Mouse (Mus musculus): ENCODE results near the gene Fndc3a. TPM values are rescaled to one million over a fixed set of nuclear protein-coding genes. Genes with fewer than 3 reads are reported as not detected.

Fndc3a gene
- polyA plus RNA-seq, 1 experiment from 2014 or later, result 48.1 TPM

DNA sequence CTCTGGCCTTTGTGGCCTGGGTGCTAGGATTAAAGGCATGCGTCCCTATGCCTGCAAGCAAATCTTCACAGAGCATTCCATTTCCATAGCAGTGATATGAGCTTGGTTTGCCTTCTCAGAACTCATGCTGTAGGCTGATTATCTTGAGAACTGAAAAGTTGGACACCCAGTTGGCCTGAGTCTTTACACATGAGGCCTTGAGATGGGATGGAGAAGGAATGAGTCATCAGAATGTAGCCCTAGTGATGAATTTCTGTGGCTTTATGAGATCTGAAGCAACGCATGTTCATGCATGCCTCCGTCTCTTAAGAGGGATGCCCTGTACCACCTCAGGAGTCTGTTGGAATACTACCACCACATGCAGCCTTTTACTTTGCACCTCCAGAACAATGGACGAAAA is 6.4 kb upstream of the Fndc3a start:
- no peak overlapping the region for H3K4me3 ChIP-seq
- WGBS, result 87% methylated on average over 4 of the region's 4 CpGs

DNA sequence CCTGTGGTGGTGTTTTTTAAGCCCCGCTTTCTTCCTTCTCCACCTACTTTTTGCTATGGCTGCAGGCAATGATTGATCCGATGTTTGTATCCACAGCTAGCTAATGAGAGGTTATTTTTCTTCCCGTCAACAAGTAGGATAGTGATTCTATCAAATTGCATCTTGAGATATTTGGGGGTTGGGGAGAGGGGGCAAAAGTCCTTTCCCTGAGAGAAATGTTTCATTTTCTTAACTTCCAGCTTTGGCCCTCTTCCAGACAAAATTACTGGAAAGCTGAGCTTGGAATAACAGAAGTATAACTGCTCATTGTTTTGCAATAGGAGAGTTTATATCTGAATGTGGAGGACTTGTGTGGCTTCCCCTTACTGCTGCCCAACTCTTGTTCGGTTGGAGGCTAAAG is 1.3 kb upstream of the Fndc3a start:
- Histone ChIP-seq H3K4me3 (peak overlapping the region; percentile 85; the same call in 1 of the 2 replicates), H3K4me2 (peak overlapping the region; percentile 82), H3K9me3 (no peaks in the 10 kb centered on the region), H3K9ac (no peak overlapping the region), H3K27ac (no peak overlapping the region), H3K36me3 (no peaks in the 10 kb centered on the region), H3K4me1 (peaks cover 5% of the 10 kb centered on the region; the same call in 1 of the 2 replicates), H3K27me3 (peaks cover 8% of the 10 kb centered on the region)
- no peak for ATAC-seq (ENCODE audit: insufficient number of reproducible peaks, insufficient read depth, low FRiP score, low TSS enrichment, low read depth)
- 23% methylated on average over 4 of the region's 4 CpGs for WGBS

More for the DNA sequence above, 6.4 kb upstream of the Fndc3a start:
- no peak overlapping the region for H3K9ac ChIP-seq
- H3K4me1 ChIP-seq, result no peaks in the 10 kb centered on the region
- H3K27ac ChIP-seq, result no peak overlapping the region
- no peaks in the 10 kb centered on the region for H3K9me3 ChIP-seq
- no peaks in the 10 kb centered on the region for H3K36me3 ChIP-seq
- H3K27me3 ChIP-seq, result peaks cover 8% of the 10 kb centered on the region
- no peak for ATAC-seq (ENCODE audit: insufficient number of reproducible peaks, insufficient read depth, low FRiP score, low TSS enrichment, low read depth)
- H3K4me2 ChIP-seq, result no peak overlapping the region

DNA sequence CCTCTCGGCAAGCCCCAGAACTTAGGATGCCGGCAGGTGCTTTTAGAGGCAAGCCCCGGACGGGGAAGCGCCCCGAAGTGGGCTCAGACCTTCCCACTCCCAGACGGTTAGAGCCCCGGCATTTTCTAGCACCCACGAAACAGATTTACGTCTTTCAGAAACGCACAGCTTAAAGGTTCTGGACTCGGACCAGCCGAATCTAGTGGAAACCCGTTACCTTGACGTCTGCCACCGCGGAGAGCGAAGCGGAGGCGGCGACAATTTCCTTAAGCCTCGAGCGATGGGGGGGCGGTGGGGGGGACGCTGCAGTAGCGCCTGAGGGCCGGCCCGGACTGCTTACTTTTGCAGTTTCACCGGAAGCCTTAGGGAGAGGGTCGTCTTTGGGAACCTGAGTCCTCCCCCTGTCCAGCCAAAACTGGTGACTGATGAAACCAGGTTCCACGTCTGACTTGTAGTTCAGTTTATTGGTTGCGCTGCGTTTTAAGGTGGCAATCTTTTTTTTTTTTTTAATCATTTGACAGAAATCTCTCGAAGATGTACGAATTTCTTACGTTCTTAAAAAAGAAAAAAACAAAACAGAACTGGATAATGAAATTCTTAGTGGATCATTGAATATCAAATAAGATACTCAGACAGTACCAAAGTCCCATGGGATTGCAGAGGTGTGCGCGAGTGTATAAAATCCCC is 681 bp upstream of the Fndc3a start:
- Histone ChIP-seq H3K27ac (peak overlapping the region; percentile 86; the same call in 1 of the 2 replicates), H3K4me1 (peaks cover 5% of the 10 kb centered on the region; the same call in 1 of the 2 replicates), H3K36me3 (no peaks in the 10 kb centered on the region), H3K27me3 (peaks cover 8% of the 10 kb centered on the region), H3K9ac (peak overlapping the region; percentile 90), H3K4me3 (peak overlapping the region; percentile 85), H3K9me3 (no peaks in the 10 kb centered on the region), H3K4me2 (peak overlapping the region; percentile 82)
- 1% methylated on average over 38 of the region's 38 CpGs for WGBS
- no peak; the same call in 1 of the 2 replicates for ATAC-seq (ENCODE audit: insufficient number of reproducible peaks, insufficient read depth, low FRiP score, low TSS enrichment, low read depth)

DNA sequence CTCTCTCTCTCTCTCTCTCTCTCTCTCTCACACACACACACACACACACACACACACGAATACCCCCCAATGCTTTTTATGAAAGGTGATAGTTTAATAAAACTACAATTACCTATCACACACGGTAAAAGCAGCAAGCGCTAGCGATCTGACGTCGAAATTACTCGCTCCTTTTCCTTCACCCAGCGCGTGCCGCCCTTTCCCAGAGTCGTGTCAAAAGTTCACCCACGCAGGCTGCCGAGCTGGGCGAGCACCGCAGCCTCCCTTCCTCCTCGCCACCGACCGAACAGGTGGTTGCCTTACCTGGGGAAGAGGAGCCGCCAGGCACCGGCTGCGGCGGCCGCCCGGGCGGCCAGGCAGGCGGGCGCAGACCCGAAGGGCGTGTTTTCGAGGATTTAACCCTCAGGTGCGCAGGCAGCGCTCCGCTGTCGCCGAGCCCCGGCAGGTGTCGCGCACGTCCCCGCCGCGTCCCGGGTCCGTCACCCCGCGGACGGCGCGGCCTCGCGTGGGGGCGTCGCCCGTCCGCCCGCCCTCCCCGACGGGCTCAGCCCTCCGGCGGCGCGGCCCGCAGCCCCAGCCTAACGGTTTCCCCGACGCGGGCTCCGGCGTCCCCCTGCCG is 603 bp downstream of the Fndc3a start:
- H3K9ac ChIP-seq, result peak overlapping the region; percentile 90
- under 1% methylated on average over 42 of the region's 70 CpGs for WGBS
- no peaks in the 10 kb centered on the region for H3K9me3 ChIP-seq
- no peaks in the 10 kb centered on the region for H3K36me3 ChIP-seq
- H3K4me3 ChIP-seq, result peak overlapping the region; percentile 85
- peak overlapping the region; percentile 82 for H3K4me2 ChIP-seq
- H3K4me1 ChIP-seq, result peaks cover 5% of the 10 kb centered on the region; the same call in 1 of the 2 replicates
- no peak for ATAC-seq (ENCODE audit: insufficient number of reproducible peaks, insufficient read depth, low FRiP score, low TSS enrichment, low read depth)
- H3K27me3 ChIP-seq, result peaks cover 8% of the 10 kb centered on the region
- peak overlapping the region; percentile 86 for H3K27ac ChIP-seq

DNA sequence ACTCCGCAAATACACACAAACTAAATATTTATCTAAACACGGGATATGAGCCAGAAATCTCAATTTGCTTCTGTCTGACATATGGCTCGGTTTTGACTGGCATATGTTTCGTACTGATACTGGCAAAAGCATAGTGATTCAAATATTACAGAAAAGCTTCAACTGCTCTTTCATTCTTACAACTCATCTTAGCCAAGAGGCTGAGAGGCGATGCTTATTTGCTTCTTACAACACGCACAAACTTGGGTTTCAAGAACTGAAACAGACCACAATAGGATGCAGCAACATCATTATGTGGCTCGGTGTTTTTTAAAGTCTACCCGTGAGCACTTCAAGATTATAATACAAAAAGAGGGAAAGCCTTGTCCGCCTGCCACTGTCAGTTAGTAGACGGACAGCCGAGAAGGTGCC is 1.2 kb downstream of the Fndc3a start:
- Histone ChIP-seq H3K9ac (no peak overlapping the region), H3K4me2 (peak overlapping the region; percentile 82), H3K27me3 (peaks cover 8% of the 10 kb centered on the region), H3K27ac (no peak overlapping the region), H3K9me3 (no peaks in the 10 kb centered on the region), H3K4me1 (peaks cover 5% of the 10 kb centered on the region; the same call in 1 of the 2 replicates), H3K4me3 (peak overlapping the region; percentile 85), H3K36me3 (no peaks in the 10 kb centered on the region)
- no peak for ATAC-seq (ENCODE audit: insufficient number of reproducible peaks, insufficient read depth, low FRiP score, low TSS enrichment, low read depth)
- WGBS, result 29% methylated on average over 11 of the region's 11 CpGs

DNA sequence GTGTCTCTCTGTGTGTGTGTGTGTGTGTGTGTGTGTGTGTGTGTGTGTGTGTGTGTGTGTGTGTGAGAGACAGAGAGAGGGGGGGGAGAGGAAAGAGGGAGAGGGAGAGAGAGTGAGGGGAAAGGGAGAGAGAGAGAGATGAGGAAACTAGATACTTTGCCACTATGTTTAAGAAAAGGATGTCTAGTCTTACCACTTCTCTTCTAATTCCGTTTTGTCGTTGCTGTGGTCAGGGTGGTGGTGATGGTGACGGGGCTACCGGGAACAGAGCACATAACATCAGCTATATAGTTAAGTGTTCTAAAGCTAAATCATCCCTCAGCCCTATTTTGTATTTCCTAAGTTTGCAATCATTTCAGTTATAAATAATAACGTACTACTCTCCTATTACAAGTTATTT is 9.7 kb downstream of the Fndc3a start:
- no peaks in the 10 kb centered on the region for H3K4me1 ChIP-seq

DNA sequence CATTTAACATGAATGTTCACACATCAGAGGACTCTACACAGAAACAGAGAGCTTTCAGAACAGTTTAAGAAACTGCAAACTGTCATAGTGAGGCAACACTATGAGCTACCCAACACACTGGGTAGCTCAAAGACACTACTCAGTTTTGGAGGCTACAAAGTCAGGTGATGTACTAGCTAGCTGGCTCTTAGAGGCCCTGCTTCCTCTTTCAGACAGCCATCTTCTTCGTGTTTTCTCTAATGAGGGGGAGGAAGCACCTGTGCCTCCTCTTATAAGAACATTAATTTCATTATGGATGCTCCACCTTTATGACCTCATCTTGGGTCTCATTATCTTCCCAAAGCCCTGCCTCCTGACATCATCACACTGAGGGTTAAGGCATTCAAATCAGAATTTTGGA is 18.4 kb downstream of the Fndc3a start:
- H3K36me3 ChIP-seq, result no peaks in the 10 kb centered on the region
- H3K4me1 ChIP-seq, result no peaks in the 10 kb centered on the region
- H3K4me3 ChIP-seq, result no peak overlapping the region
- H3K27me3 ChIP-seq, result no peaks in the 10 kb centered on the region
- no peak for ATAC-seq (ENCODE audit: insufficient number of reproducible peaks, insufficient read depth, low FRiP score, low TSS enrichment, low read depth)
- 70% methylated on average over 1 of the region's 1 CpGs for WGBS
- no peak overlapping the region for H3K4me2 ChIP-seq
- H3K9ac ChIP-seq, result no peak overlapping the region
- H3K9me3 ChIP-seq, result no peaks in the 10 kb centered on the region
- H3K27ac ChIP-seq, result no peak overlapping the region

More for the DNA sequence above, 9.7 kb downstream of the Fndc3a start:
- Histone ChIP-seq H3K9me3 (no peaks in the 10 kb centered on the region), H3K36me3 (no peaks in the 10 kb centered on the region), H3K9ac (no peak overlapping the region), H3K27me3 (no peaks in the 10 kb centered on the region), H3K4me3 (no peak overlapping the region), H3K4me2 (no peak overlapping the region), H3K27ac (no peak overlapping the region)
- WGBS, result 75% methylated on average over 5 of the region's 5 CpGs
- no peak for ATAC-seq (ENCODE audit: insufficient number of reproducible peaks, insufficient read depth, low FRiP score, low TSS enrichment, low read depth)

DNA sequence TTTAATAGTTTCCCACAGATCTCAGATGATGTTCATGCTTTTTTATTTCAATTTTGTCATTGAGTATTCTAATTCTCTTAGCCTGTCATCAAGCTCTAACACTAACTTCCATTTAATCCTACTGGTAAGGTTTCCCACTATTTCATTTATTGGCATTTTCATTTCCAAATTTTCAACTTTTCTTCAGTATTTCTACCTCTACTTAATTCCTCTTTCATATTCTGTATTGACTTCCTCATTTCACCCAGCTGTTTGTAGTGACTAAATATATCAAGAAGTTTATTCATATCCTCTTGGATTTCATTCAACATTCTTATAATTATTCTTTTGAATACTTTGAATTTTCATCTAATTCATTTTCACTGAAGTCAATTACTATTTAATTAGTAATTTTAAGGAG is 20.3 kb downstream of the Fndc3a start:
- no peak overlapping the region for H3K9ac ChIP-seq
- no peaks in the 10 kb centered on the region for H3K9me3 ChIP-seq
- H3K4me2 ChIP-seq, result no peak overlapping the region
- no peaks in the 10 kb centered on the region for H3K4me1 ChIP-seq
- no peaks in the 10 kb centered on the region for H3K27me3 ChIP-seq
- no peaks in the 10 kb centered on the region for H3K36me3 ChIP-seq
- H3K4me3 ChIP-seq, result no peak overlapping the region
- no peak for ATAC-seq (ENCODE audit: insufficient number of reproducible peaks, insufficient read depth, low FRiP score, low TSS enrichment, low read depth)
- H3K27ac ChIP-seq, result no peak overlapping the region

DNA sequence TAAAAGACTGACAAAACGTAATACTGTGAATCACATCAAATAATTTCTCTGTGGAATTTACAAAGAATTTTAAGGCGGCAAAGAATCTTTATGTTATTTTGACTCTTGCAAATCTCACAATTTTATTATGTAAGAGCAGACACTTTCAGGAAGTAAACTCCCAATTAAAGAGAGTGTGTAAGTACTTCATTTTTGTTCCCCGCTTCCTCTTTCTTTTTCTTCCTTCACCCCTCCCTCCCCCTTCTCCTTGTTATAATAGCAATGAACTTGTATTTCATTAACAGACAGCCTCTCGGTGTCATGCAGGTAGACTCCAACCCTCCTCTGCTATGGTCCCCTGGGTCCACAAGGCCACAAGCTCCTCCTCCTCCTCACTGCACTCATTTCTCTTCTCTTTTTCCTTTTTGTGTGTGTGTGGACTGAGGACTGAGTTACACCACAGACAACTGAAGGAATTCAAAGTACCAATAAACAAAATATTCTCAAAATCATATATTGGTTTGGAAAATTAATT is 24.9 kb downstream of the Fndc3a start:
- H3K27me3 ChIP-seq, result no peaks in the 10 kb centered on the region
- ATAC-seq (ENCODE audit: insufficient number of reproducible peaks, insufficient read depth, low FRiP score, low TSS enrichment, low read depth), result no peak
- H3K27ac ChIP-seq, result no peak overlapping the region
- H3K4me3 ChIP-seq, result no peak overlapping the region
- WGBS, result 89% methylated on average over 4 of the region's 4 CpGs
- H3K9ac ChIP-seq, result no peak overlapping the region
- no peaks in the 10 kb centered on the region for H3K4me1 ChIP-seq
- H3K9me3 ChIP-seq, result no peaks in the 10 kb centered on the region
- no peaks in the 10 kb centered on the region for H3K36me3 ChIP-seq
- H3K4me2 ChIP-seq, result no peak overlapping the region

DNA sequence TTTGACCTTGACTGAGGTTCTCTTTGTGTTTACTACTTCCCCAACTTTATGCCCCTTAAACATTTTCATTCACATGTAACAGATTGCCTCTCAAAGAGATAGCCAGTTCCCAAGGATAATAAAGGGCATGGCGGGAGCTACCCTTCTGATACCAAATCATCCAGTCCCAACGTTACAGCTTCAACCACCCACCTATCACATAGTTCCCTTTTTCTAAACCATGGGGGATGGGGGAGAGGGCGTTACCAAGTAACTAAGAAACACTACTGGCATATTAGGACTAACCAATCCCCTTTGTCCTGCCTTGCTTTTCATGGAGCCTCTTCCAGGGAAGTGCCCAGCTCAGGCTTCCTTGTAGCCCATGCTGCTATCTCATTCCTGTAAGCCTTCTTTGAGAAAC is 32.6 kb downstream of the Fndc3a start:
- 81% methylated on average over 3 of the region's 3 CpGs for WGBS
- ATAC-seq (ENCODE audit: insufficient number of reproducible peaks, insufficient read depth, low FRiP score, low TSS enrichment, low read depth), result no peak

DNA sequence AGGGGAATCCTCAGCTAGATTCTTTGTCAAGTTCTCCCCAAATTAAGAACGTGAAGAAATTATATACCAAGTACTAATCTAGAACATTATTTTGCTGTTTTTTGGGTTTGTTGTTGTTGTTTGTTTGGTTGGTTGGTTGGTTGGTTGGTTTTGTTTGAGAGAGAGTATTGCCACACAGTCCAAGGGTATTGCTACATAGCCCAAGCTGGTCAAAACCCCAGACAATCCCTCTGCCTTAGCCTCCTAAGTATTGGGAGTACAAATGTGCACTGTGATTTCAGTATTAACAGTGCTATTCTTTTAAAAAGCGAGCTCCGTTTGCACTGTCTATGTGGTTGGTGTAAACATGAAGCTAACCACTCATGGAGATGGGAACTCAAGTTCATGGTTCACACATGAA is 37.9 kb downstream of the Fndc3a start:
- Histone ChIP-seq H3K4me3 (no peak overlapping the region), H3K4me2 (no peak overlapping the region), H3K9me3 (no peaks in the 10 kb centered on the region), H3K36me3 (no peaks in the 10 kb centered on the region), H3K9ac (no peak overlapping the region), H3K4me1 (no peaks in the 10 kb centered on the region), H3K27ac (no peak overlapping the region), H3K27me3 (no peaks in the 10 kb centered on the region)
- ATAC-seq (ENCODE audit: insufficient number of reproducible peaks, insufficient read depth, low FRiP score, low TSS enrichment, low read depth), result no peak
- 95% methylated on average over 3 of the region's 3 CpGs for WGBS

More for the DNA sequence above, 32.6 kb downstream of the Fndc3a start:
- Histone ChIP-seq H3K27ac (no peak overlapping the region), H3K27me3 (no peaks in the 10 kb centered on the region), H3K4me2 (no peak overlapping the region), H3K4me1 (no peaks in the 10 kb centered on the region), H3K9ac (no peak overlapping the region), H3K9me3 (no peaks in the 10 kb centered on the region), H3K4me3 (no peak overlapping the region), H3K36me3 (no peaks in the 10 kb centered on the region)

DNA sequence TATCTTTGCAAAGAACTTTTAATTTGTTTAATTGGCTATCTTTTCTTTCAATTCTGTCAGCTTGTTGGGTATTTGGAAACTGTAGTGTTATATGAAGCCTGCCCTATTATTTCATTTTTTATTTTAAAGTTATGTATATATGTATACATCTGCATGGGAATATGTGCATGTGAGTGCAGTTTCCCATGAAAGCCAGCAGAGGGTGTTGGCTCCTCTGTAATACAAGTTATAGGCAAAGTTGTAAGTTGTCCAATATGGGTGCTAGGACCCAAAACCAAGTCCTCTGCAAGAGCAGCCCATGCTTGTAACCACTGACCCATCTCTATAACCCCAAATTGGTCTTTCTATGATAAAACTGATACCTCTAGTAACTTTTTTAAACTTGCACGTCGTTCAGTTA is 38.8 kb downstream of the Fndc3a start:
- WGBS, result 100% methylated on average over 2 of the region's 2 CpGs
- no peak overlapping the region for H3K27ac ChIP-seq
- no peak overlapping the region for H3K4me2 ChIP-seq
- H3K9me3 ChIP-seq, result no peaks in the 10 kb centered on the region
- no peaks in the 10 kb centered on the region for H3K27me3 ChIP-seq
- H3K4me3 ChIP-seq, result no peak overlapping the region
- H3K9ac ChIP-seq, result no peak overlapping the region
- H3K36me3 ChIP-seq, result no peaks in the 10 kb centered on the region
- no peaks in the 10 kb centered on the region for H3K4me1 ChIP-seq
- ATAC-seq (ENCODE audit: insufficient number of reproducible peaks, insufficient read depth, low FRiP score, low TSS enrichment, low read depth), result no peak

Data from embryonic facial prominence, embryonic 13.5 days (tissue).